Mouse (Mus musculus): ENCODE data around the gene Sept5. TPM values are rescaled to one million over a fixed set of nuclear protein-coding genes. Genes with fewer than 3 reads are reported as not detected.

Sept5 gene
- total and polyA plus RNA-seq, 2 experiments from 2014 or later, result 195 to 286 TPM

DNA sequence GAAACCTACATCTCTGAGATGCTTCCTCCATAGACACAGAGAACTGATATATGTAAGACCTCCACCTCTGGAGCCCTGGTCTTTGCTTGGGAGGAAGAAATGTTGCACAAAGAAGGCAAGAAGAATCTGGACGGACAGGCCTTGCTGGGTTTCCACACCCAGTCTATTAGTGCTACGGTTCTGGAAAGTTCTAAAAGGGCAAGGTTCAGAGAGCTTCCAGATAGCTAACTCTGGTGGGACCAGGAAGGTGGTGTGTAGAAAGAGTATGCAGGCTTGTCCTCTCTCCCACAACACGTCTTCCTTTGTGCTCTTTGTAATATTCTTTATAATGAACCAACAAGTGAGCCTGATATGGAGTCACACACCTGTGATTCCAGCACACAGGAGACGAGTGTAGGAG is 28.8 kb upstream of the Sept5 start:
- no peaks in the 10 kb centered on the region for H3K9me3 ChIP-seq (ENCODE audit: low read length)
- H3K4me3 ChIP-seq (ENCODE audit: low read length), result no peak overlapping the region
- TF ChIP-seq CTCF (IDR thresholded peaks at IDR 0.05; ENCODE audit: low read depth), result no peak
- ATAC-seq (no peak), DNase-seq (ENCODE audit: low spot score) (no peak)
- no peaks in the 10 kb centered on the region for H3K36me3 ChIP-seq (ENCODE audit: insufficient read depth, low read length)
- H3K27ac ChIP-seq, result no peak overlapping the region
- H3K9ac ChIP-seq (replicated peaks; ENCODE audit: low read length), result no peak overlapping the region
- H3K27me3 ChIP-seq (ENCODE audit: insufficient read depth, low read length), result no peaks in the 10 kb centered on the region
- no peaks in the 10 kb centered on the region for H3K4me1 ChIP-seq (ENCODE audit: insufficient read depth, low read length)
- 83% methylated on average over 4 of the region's 4 CpGs for WGBS
- no peak overlapping the region for H3K4me2 ChIP-seq (ENCODE audit: low read depth, low read length)

GRCm38 (mm10) chr16:18655372-18656098 is 25.8 kb upstream of the Sept5 start:
- Histone ChIP-seq H3K27me3 (ENCODE audit: insufficient read depth, low read length) (no peaks in the 10 kb centered on the region), H3K4me1 (ENCODE audit: insufficient read depth, low read length) (no peaks in the 10 kb centered on the region), H3K4me3 (ENCODE audit: low read length) (no peak overlapping the region), H3K27ac (no peak overlapping the region), H3K9me3 (ENCODE audit: low read length) (no peaks in the 10 kb centered on the region), H3K4me2 (ENCODE audit: low read depth, low read length) (no peak overlapping the region), H3K36me3 (ENCODE audit: insufficient read depth, low read length) (no peaks in the 10 kb centered on the region), H3K9ac (replicated peaks; ENCODE audit: low read length) (no peak overlapping the region)
- 56% methylated on average over 5 of the region's 5 CpGs for WGBS
- DNase-seq (ENCODE audit: low spot score) (no peak), ATAC-seq (no peak)
- TF ChIP-seq CTCF (IDR thresholded peaks at IDR 0.05; ENCODE audit: low read depth), result no peak

DNA sequence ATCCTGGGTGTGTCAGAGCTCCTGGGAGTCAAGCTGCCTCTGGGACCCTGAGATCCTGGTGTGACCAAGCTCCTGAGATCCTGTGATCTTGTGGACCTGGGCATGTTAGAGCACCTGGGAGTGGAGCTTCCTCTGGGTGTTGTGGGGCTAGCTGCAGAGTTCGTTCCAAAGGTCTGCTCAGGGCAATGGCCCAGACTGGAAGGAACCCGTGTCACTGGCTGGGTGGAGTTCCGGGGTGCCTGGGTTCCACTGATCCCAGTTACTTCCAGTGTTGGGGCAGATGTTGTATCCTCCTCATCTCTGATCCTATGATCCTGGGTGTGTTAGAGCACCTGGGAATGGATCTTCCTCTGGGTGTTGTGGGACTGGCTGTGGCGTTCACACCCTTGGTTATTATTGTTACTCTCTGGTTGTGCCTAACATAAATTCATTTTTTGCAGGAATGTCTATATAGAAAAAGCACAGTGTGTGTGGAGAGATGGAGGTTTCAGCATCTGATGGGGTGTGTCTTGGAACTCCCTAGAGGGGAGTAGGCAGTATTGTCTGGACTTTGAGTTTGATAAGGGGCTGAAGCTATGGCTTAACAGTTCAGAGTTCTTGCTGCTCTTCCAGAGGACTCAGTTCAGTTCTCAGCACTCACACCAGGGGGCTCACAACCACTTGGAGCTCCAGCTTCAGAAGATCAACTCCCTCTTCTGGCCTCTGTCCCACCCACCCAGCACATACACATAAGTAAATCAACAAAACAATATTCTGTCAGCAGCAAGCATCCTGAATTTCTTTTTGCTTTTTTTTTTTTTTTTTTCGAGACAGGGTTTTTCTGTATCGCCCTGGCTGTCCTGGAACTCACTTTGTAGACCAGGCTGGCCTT is 23.8 kb upstream of the Sept5 start:
- Histone ChIP-seq H3K4me1 (ENCODE audit: insufficient read depth, low read length) (no peaks in the 10 kb centered on the region), H3K4me3 (ENCODE audit: low read length) (no peak overlapping the region), H3K27ac (no peak overlapping the region), H3K36me3 (ENCODE audit: insufficient read depth, low read length) (no peaks in the 10 kb centered on the region), H3K9me3 (ENCODE audit: low read length) (no peaks in the 10 kb centered on the region), H3K9ac (replicated peaks; ENCODE audit: low read length) (no peak overlapping the region), H3K4me2 (ENCODE audit: low read depth, low read length) (no peak overlapping the region), H3K27me3 (ENCODE audit: insufficient read depth, low read length) (no peaks in the 10 kb centered on the region)
- WGBS, result 85% methylated on average over 6 of the region's 6 CpGs
- DNase-seq (ENCODE audit: low spot score) (no peak), ATAC-seq (no peak)
- TF ChIP-seq CTCF (IDR thresholded peaks at IDR 0.05; ENCODE audit: low read depth), result no peak

DNA sequence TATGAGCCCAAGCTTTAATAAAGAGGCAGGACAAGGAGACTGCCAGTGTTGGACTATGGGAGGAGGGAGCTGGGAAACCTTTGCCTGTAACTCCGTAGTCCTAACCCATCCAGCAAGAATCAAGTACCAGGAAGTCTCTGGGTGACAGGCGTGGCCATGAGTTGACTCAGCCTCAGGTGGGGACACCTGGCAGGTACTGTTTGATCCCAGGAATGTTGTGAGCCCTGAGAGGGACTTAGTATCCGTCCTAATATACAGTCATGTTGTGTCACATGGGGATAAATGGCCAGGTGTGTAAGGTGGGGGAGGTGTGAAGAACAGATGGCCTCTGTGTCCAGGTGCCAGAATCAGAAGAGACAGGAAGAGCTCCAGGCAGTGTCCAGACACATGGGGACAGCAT is 19.4 kb upstream of the Sept5 start:
- 63% methylated on average over 3 of the region's 3 CpGs for WGBS

DNA sequence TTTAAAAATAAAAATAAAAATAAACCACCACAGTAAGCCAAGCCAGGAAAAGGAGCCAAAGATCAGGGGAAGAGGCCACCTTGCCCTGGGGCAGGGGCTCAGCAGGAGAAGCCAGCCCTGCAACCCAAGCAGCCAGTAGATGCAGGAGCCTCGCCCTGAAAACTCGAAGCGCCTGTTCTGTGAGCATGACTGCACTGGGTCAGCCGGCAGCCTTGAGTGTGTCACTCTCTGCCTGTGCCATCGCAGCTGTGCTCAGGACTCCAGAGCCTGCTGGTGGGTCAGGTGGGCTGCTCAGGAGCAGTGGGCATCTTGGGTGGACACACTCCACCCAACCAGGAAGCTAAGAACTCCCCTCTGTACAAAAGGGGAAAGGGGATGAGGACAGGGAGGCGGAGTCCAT is 15.6 kb upstream of the Sept5 start:
- WGBS, result 77% methylated on average over 6 of the region's 6 CpGs
- H3K4me2 ChIP-seq (ENCODE audit: low read depth, low read length), result no peak overlapping the region
- no peak for ATAC-seq

More for the DNA sequence above, 19.4 kb upstream of the Sept5 start:
- Histone ChIP-seq H3K27me3 (ENCODE audit: insufficient read depth, low read length) (no peaks in the 10 kb centered on the region), H3K4me2 (ENCODE audit: low read depth, low read length) (no peak overlapping the region), H3K9ac (replicated peaks; ENCODE audit: low read length) (no peak overlapping the region), H3K27ac (no peak overlapping the region), H3K4me3 (ENCODE audit: low read length) (no peak overlapping the region), H3K9me3 (ENCODE audit: low read length) (no peaks in the 10 kb centered on the region), H3K36me3 (ENCODE audit: insufficient read depth, low read length) (no peaks in the 10 kb centered on the region), H3K4me1 (ENCODE audit: insufficient read depth, low read length) (no peaks in the 10 kb centered on the region)
- no peak for TF ChIP-seq CTCF (IDR thresholded peaks at IDR 0.05; ENCODE audit: low read depth)
- ATAC-seq (no peak), DNase-seq (ENCODE audit: low spot score) (no peak)

DNA sequence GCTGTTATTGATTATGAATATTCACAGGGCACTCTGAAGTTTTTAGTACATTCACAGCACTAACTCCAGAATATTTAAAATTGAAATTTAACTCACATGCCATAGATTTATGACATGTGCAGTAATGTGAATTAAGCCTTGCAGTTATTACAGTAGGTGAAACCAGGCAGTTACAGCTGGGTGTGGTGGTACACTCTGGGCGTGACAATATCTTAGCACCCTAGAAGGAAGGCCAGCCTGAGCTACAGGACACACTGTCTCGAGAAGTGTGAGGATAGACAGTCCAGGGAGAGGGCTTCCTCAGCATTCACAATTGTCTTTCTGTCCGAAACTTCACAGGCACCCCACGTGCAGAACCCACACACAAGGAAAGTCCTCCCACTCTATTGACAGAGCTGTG is 14.7 kb upstream of the Sept5 start:
- TF ChIP-seq CTCF (IDR thresholded peaks at IDR 0.05; ENCODE audit: low read depth), result no peak
- 74% methylated on average over 4 of the region's 4 CpGs for WGBS
- Histone ChIP-seq H3K4me3 (ENCODE audit: low read length) (no peak overlapping the region), H3K36me3 (ENCODE audit: insufficient read depth, low read length) (no peaks in the 10 kb centered on the region), H3K27me3 (ENCODE audit: insufficient read depth, low read length) (no peaks in the 10 kb centered on the region), H3K4me2 (ENCODE audit: low read depth, low read length) (no peak overlapping the region), H3K27ac (no peak overlapping the region), H3K9me3 (ENCODE audit: low read length) (no peaks in the 10 kb centered on the region), H3K9ac (replicated peaks; ENCODE audit: low read length) (no peak overlapping the region), H3K4me1 (ENCODE audit: insufficient read depth, low read length) (no peaks in the 10 kb centered on the region)
- DNase-seq (ENCODE audit: low spot score) (no peak), ATAC-seq (no peak)

More for the DNA sequence above, 15.6 kb upstream of the Sept5 start:
- Histone ChIP-seq H3K36me3 (ENCODE audit: insufficient read depth, low read length) (no peaks in the 10 kb centered on the region), H3K9ac (replicated peaks; ENCODE audit: low read length) (no peak overlapping the region), H3K27ac (no peak overlapping the region), H3K9me3 (ENCODE audit: low read length) (no peaks in the 10 kb centered on the region), H3K27me3 (ENCODE audit: insufficient read depth, low read length) (no peaks in the 10 kb centered on the region), H3K4me1 (ENCODE audit: insufficient read depth, low read length) (no peaks in the 10 kb centered on the region), H3K4me3 (ENCODE audit: low read length) (no peak overlapping the region)
- no peak for TF ChIP-seq CTCF (IDR thresholded peaks at IDR 0.05; ENCODE audit: low read depth)
- DNase-seq (ENCODE audit: low spot score), result no peak

Measured in hindbrain, postnatal 0 days (tissue).